Mouse (Mus musculus): Measurements from ENCODE around the gene Gm42417.

Gene Gm42417

GRCm38 (mm10) chr1:36522210-36522609 is 17.0 kb downstream of the Gm42417 start:
- DNase-seq (ENCODE audit: low spot score in 2 of 2), result no peak

DNA sequence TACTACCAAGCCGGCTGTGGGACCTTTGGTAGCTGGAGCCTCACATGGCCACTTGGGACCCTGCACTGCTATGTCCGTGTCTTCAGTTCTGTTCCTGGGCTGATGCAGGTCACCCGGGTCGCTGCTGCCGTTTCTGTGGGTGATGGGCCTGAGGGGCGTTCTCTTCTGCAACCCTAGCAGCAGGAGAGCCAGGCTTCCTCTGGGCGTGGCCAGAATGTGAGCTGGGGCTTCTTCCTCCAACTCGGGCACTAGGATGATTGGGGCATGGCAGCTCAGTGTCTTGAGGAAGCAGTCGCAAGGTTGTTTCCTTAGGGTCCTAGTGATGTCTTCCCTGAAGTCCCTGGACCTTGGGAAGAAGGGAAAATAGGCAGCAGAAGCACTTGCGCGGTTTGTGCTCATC is 19.6 kb downstream of the Gm42417 start:
- no peak for DNase-seq (ENCODE audit: low spot score in 2 of 2)

GRCm38 (mm10) chr1:36518259-36518658 is 21.0 kb downstream of the Gm42417 start:
- no peak for DNase-seq (ENCODE audit: low spot score in 2 of 2)

GRCm38 (mm10) chr1:36513718-36514117 is 25.5 kb downstream of the Gm42417 start:
- no peak for DNase-seq (ENCODE audit: low spot score in 2 of 2)

- DNase-seq (ENCODE audit: low spot score in 2 of 2), result peak in 1 of 2 experiments; percentile 31
These were observed 25.9 kb downstream of the Gm42417 start for GRCm38 (mm10) chr1:36513310-36513709.

- DNase-seq (ENCODE audit: low spot score in 2 of 2), result no peak
These were observed 26.3 kb downstream of the Gm42417 start for GRCm38 (mm10) chr1:36512966-36513280.

- DNase-seq (ENCODE audit: low spot score in 2 of 2), result no peak
These were observed 26.9 kb downstream of the Gm42417 start for GRCm38 (mm10) chr1:36512089-36512965.

GRCm38 (mm10) chr1:36511289-36512021 is 27.8 kb downstream of the Gm42417 start, which contains the start of gene Cnnm3:
Cnnm3 (plus strand) TSS chr1:36511867.
- DNase-seq (ENCODE audit: low spot score in 2 of 2), result peak; percentile 94 to 99

DNA sequence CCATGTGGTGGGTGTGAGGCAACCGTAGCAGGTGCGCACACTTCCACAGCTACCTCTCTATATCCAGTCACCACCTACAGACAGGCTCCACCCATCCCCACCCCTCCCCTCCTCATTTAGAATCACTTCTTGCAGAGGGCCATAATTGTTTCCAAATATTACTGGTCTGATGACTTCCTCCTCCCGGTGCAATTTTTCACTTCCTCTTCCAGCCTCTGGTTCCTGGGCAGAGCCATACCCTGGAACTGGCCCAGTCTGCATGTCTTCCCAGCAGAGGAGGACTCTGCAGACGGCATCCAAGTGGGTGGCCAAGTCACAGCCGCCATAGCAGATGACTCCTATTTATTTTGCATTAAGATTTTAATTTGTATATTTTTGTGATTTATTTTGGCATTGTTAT is 31.0 kb downstream of the Gm42417 start:
- DNase-seq (ENCODE audit: low spot score in 2 of 2), result no peak

GRCm38 (mm10) chr1:36501261-36501660 is 38.0 kb downstream of the Gm42417 start:
- peak in 1 of 2 experiments; percentile 70 for DNase-seq (ENCODE audit: low spot score in 2 of 2)

DNA sequence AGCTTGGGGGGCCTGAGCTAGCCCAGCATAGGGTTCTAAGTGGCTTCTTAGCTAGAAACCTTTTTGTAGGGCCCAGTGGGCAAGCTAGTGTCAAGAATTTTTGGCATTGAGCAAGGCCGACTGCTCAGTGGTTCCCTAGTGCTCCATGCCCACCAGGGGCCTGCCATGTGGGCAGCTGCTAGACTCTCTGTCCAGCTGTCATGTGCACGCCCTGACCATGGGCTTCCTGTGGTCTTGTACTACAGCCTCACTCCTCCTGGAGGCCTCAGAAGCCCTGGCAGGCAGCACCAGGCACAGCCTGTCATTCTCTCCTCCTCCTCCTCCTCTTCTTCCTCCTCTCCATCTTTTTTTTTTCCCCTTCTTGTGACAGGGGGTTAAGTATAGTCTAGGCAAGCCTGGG is 41.9 kb downstream of the Gm42417 start:
- no peak for DNase-seq (ENCODE audit: low spot score in 2 of 2)

DNA sequence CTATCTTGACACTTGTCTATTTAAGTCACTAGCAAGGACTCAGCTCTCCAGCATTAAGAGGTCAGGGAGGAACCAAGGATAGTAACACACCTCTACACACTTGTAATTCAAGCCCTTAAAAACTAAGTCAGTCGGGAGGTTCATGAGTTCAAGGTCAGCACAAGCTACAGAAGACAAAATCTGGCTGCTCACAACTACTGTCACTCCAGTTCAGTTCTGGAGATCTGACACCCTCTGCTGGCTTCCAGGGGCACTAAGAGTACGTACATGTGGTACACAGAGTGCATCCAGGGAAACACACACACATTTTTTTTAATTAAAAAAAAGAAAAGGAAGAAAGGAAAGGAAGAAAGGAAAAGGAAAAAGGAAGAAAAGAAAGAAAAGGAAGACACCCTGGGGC is 42.5 kb downstream of the Gm42417 start:
- no peak for DNase-seq (ENCODE audit: low spot score in 2 of 2)

DNA sequence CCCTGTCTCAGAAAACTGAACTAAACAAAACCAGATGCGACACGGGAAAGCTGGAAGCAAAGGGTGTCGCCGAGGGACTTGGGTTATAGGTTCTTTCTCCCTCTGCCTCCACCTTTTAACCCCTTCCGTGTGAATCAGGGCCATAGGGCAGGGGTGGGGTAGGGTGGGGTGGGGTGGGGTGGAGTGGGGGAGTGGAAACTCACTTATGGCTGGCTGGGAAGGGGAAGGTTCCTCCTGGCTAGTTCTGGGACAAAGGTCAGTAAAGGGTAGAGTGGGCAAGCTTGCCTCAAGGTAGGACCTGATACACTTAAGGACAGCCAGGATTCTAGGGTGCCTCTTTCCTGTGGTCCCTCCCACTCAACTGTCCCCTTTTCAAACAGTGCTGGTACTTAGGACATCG is 45.9 kb downstream of the Gm42417 start:
- DNase-seq (ENCODE audit: low spot score in 2 of 2), result no peak

DNA sequence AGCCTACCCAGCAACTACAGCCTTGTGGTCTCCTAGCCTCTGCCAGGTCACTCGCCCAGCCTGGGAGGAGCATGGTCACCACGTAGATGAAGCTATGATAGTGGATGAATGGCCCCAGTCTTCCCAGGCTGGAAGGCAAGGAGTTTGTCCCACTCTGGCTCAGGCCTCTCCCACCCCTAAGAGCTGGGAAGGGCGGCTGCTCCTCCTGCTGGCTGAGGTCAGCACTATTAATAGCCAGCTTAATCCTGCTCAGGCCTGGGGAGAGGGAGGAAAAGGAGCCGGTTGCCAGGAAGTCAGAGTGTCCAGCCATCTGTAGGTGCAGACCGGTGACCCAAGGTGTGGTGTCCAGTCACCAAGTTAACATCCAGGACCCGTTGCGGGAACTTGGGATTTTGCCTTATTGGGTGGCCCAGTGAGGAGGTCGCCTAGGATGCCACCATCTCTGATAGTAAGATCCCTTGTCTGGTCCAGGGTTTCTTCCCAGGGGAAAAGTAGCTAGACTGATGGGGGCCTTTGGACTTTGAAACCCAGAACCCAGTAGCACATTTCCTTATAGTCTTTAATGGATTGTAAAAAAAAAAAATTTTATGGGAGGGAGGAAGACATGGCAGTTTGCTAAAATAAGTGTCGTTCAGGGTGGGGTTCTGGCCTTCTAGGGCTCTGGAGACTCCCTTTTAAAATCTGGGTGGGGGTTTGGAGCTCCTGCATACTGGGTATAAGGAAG is 46.7 kb downstream of the Gm42417 start:
- DNase-seq (ENCODE audit: low spot score in 2 of 2), result no peak

DNA sequence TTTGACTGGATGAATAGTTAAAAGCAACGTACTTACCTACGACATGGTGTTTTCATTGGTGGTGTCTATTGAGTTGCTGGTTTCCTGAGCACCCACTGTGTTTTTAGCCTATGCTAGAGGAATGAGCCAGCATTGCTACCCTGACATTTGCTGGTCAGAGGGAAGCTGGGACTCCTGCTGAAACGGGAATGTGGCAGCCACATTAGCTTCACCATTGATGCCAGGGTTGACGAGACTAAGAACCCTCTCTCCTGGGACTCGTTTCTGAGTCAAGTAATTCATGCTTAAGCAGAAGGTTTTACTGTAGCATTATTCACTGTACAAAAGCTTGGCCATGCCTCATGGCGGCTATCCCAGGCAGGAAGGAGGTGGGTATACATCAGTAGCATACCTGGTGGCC is 49.6 kb downstream of the Gm42417 start:
- no peak for DNase-seq (ENCODE audit: low spot score in 2 of 2)

GRCm38 (mm10) chr1:36487111-36487510 is 52.1 kb downstream of the Gm42417 start:
- no peak for DNase-seq (ENCODE audit: low spot score in 2 of 2)

DNA sequence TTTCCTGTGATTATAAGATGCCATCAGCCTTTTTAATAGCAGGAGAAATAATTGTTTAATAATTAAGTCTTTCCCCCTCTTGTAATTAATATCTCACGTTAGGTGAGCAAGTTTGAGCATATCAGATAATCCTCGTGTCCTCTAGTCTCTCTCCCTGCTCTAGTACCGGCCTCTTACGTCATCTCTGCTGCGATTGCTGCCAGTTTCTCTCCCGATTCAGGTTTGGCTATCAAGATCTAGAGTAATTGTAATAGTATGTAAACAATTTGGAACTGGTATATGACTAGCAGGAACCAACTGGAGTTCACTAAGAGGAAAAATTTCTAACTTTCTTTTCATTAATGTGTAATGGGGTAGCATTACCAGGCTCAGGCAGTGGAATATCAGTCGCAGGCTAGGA is 54.1 kb downstream of the Gm42417 start:
- DNase-seq (ENCODE audit: low spot score in 2 of 2), result no peak

DNA sequence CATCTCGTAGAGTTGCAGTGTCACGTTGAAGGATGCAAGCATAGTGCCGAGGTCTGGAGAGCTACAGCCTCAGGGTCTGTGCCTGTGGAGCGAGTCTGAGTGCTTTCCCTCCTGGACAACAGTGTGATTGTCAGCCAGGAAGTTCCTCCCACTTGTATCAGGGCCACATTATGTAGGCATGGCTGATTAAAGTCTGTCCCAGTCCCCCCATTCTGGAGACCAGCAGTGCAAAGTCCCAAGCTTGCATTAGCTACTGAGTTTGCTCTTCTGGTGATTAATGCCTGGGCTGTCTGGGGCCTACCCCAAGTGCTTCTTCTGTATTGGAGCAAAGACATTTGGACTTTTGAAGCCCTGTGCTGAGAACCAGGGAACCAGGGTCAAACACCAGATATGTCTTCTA is 55.4 kb downstream of the Gm42417 start:
- DNase-seq (ENCODE audit: low spot score in 2 of 2), result no peak

All from left cerebral cortex, adult 9 months (tissue).